Mouse (Mus musculus) layer of hippocampus, adult 9-10 months (tissue): ENCODE measurements around the gene Adgrg3.
"Not testable (repeated sequence)": the region's sequence is repeated elsewhere in the genome, so short reads cannot be mapped to it uniquely, and the experiment has no call there.

Experiments used
- DNase-seq: peaks from one replicate; pipeline ENCODE4 v3.0.0; 2022; ENCODE audit warnings: low spot score

Adgrg3 gene

DNA sequence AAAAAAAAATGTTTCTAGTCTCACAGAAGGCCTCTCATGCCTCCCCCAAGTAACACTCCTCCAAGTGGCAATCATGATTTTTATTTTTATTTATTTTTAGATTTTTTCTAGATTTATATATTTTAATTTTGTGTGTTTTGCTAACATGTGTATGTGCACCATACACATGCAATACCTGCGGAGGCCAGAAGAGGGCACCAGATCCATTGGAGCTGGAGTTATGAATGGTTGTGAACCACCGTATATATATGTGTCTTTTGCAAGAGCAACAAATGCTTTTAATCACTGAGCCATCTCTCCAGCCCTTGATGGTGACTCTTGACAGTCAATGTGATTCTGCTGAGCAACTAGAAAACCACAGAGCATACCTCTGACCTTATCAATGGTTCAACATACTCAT lies 7.9 kb downstream of the Adgrg3 start:
- no peak for DNase-seq

DNA sequence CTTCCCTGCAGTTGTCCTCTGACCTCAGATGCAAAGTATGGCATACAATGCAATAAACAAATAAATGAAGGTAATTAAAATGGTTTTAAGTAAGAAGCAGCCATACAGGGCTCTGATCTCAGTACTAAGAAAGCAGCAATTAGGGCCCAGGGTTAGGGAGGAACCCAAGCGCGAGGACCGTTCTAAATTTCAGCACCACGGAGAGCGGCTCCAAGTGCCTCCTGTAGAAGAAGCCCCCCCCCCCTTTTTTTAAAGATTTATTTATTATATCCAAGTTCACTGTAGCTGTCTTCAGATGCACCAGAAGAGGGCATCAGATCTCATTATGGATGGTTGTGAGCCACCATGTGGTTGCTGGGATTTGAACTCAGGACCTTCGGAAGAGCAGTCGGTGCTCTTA lies 10.9 kb downstream of the Adgrg3 start:
- DNase-seq = not testable (repeated sequence)

DNA sequence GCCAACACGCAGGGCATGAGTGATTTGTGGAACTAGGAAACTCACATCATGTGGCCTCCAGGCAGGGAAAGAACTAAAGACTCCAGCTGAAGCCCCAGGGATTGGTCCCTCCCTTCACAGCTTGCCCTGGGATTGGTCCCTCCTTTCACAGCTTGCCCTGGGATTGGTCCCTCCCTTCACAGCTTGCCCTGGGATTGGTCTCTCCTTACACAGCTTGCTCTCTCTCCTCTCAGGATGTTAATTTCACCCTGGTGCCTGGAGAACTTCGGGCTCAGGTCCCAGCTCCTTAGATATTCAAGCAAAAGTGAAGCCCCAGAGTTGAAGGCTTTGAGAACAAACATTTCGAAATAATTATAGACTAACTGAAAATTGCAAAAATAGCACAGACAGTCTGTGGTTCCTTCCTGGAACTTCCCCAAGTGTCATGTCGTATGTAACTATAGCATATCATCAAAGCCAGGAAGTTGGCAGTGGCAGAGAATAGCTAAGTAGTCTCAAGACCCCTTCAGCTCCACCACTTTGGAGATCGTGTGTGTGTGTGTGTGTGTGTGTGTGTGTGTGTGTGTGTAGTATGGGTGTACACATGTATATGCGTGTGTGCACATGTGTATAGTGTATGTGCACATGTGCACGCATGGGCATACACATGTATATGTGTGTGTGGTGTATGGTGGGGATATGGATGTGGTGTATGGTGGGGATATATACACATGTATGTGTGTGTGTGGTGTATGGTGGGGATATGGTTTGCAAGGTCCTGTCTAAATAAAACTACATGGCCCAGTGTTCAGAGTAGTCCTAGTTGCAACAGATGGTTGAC lies 19.8 kb downstream of the Adgrg3 start:
- DNase-seq = no peak

DNA sequence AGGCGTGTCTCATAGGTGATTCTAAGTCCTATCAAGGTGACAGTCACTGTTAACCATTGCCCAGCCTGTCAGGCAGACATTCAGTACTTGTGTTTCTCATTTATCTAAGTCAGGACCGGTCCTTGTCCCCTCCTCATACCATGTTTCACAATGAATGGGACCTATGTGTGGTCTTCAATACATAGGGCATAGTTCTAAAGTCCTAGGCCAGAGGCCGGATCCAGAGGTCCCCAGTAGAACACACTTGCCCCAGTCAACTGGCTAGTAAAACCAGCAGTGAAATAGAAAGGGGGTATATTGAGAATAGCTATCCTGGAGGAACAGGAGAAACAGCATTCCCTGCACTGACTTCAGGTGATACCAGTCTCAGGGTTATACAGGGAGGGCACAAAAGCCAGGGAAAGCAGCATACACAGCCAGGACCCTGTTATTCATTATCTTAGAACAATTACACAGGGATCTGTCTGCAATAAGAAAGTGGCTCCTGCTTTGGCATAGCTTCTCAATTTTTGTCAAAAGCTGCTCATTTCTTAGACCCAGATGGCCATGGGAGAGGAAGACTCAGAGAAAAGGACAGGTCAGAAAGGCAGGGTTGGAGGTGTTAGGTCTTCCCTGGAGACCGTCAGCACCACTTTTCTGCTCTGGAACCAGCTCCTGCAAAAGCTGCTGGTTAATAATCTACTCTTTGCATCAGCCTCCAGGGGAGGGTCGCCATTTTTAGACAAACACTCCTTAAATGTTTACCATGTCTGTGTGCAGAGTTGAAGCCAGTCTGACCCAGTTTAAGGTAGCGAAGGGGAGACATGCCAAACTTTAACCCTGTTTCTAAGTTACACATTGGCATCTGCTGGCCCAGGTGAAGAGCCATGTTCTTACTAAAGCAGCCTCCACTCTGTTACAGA lies 24.6 kb downstream of the Adgrg3 start:
- DNase-seq = no peak

DNA sequence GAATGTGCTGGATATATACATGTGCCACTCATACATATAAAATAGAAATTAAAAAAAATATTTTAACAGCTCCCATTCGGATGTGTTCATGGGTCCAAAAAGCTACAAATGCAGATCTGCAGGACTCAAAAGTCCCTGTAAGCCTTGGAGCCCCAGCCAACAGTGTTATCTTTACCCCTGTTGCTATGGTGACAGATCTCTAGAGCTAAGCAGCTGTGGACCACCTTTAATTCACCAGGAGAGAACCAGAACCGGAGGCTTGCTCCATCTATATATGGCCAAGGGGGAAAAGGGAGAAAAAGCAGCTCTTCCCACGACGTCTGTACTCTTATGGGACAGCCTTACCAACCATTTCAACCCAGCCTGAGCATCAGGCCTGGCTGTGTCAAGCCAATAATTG lies 27.3 kb downstream of the Adgrg3 start:
- no peak for DNase-seq

DNA sequence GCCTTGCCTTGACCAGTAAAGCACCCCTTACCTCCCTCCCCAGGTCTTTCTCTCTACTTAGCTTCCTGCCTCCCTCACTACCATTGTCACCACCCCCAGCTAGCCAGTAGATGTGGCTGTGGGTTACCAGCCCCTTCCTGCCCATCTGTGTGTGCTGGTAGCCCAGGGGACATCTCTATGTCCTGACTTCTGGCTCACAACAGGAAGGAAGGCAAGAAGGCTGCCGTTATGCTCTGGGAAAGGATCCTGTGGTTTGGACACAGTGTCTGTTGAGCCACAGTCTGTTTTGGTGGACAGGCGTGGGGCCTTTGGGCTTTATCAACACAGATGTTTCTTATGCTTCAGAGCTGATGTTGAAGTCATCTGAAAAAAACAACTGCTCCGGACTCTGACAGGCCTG lies 29.5 kb downstream of the Adgrg3 start:
- no peak for DNase-seq

DNA sequence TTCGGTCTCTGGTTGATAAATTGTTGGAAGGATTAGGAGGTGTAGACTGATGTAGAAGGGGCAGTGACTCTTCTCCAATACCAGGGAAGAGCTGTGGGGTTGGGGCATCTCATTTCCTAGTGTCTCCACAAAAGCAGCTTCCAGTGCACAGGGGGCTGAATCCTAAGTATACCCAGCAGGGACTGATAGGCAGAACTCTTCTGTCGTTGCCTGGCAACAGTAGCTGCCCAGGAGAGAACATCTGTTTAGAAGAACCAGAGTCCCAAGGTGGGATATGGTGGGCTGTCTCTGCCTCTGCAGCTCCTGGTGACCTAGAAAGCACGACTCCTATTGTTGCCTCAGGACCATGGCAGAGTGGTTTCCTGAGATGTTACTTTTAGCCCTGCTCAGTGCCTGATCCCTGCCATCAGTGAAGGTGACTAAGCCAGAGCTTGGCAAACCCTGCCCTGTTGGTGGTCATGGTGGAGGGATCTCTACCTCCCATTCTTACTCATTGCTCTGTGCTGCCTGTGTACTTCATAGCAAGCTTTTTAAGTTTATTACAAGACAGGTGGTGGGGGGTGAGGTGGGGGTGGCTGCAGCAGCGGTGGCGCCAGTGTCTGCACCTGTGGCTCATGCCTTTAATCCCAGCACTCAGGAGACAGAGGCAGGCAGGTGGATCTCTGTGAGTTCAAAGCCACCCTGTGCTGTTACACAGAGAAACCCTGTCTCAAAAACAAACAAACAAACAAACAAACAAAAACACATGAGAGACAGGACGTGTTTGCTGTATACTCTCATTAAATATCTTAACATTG lies 30.6 kb downstream of the Adgrg3 start:
- DNase-seq = no peak

DNA sequence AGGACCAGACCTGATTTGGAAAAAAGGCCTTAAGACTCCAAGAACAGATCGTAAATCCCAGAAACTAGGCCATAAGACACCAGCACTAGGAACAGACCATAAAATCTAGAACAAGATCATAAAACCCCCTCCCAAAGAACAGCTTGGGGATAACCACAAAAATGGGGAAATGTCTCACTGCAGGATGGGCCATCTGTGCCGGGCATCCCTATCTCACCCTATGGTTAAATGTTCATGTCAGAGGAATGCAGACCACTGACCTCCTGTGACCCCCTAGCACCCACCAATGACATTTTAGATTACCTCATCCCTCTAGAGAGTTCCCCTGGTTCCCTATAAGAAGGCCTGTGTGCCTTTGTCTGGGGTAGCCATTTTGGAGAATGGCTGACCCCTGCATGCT lies 32.1 kb downstream of the Adgrg3 start:
- no peak for DNase-seq

DNA sequence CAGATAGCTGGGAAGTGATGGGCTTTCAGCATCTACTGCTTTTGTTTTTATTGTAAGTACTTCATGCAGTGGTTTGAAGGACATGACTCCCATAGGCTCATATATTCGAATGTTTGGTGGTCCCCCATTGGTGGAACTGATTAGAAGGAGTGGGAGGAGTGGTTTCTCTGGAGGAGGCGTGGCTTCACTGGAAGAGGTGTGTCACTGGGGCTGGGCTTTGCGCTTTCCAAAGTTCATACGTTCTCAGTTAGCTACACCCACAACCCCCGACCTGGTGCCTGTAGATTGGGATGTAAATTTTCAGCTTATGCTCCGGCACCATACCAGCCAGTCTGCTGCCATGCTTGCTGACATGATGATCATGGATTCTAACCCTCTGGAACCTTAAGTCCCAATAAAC lies 36.9 kb downstream of the Adgrg3 start:
- no peak for DNase-seq

DNA sequence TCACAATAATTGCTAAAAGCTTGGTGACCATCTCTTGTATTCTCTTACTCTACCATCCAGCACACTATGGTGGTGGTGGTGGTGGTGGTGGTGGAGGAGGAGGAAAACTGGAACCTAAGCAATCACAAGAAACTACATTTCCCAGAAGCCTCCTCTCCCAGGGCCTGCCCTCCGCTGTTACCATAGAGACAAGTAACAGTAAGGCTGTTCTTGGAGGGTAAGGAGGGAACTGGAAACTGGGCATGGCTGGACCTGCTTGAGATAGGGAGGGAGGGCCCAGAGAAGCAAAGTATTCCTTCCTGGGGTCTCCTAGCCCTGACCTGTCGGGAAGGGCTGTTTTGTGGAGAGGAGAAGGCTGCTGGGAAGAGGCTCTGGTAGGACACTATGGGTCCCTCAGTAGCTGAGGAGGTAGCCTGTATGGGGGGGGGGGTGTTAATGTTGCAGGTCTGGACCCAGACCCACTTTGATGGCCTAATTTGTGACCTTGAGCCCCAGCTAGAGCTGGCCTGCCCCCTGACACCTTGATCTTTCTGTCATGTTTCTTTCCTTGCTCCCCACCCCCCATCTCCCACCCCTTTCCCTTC lies 37.5 kb downstream of the Adgrg3 start, which contains the start of gene Drc7:
Gene Drc7 (plus strand): TSS at position 177 of the 584 bp plus-strand sequence.
- DNase-seq = no peak

DNA sequence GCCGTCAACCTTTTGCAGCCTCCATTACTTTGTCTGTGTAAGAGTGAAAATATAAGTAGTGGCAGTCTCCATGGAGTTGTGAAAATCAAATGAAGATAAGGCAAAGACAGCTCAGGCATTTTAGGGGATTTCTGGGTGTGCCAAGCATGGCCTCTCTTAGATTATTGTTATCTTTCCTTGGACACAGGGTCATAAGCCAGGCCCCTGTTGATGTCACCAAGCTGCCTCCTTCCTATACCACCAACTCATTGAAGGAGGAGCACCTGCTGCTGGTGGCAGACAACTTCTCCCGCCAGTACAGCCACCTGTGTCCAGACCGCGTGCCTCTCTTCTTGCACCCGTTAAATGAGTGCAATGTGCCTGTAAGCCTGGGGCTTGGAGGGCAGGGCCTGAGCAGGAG lies 38.9 kb downstream of the Adgrg3 start:
- no peak for DNase-seq

DNA sequence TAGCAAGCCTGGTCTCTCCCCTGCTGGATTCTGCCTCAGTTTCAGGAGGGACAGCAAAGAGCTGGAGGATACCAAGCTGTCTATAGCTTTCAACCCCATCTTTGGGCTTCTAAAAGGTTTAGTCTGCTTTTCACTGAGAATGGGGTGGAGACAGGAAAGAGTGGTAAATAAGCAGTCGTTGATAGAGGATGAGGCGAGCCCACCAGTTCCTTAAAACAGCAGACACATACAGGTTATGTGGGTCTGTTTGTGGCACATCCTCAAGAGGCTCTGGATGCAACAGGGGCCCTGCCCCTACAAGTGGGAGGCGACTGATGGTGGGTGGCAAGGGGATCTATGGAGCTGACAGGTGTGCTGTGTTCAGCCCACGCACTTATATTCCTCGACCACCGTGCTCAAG lies 41.2 kb downstream of the Adgrg3 start:
- DNase-seq = no peak

DNA sequence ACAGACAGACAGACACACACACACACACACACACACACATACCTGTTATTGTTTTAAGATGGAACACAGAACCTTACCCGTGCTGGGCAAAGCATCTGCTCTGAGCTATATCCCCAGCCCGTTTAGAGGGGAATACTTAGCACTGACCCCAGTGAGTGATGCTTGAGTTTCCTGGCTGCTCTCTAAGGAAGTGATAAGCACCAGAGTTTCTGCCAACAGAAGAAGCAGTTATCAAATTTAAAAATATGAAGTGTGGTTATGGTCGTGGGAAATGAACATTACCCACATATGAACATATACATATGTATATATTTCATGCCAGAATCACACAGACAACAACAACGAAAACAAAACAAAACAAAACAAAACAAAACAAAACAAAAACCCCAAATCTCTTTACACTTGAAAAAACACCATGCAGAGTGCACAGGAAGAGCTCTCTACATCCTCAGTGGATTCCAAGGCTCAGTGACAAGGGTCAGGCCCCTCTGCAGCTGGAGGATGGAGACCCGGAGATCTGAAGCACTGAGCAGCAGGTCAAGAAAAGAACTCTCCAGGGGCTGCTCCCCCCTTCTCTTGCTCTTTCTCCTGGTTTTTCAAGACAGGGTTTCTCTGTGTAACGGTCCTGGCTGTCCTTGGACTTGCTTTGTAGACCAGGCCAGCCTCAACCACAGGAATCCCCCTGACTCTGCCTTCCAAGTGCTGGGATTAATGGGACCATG lies 42.5 kb downstream of the Adgrg3 start:
- no peak for DNase-seq

DNA sequence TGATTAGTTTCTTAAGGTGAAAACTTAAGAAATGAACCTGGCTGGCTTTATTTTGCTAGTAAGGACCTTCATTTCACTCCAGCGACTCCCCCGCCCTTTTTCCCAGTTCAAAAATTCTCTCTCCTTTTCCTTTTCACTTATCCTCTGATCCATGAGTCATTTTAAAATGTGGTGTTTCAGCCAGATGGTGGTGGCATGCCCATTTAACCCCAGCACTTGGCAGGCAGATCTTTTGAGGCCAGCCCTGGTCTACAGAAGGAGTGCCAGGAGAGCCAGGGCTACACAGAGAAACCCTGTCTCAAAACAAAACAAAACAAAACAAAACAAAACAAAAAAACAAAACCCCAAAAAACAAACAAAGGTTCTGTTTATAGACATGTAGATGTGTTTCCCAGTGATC lies 47.0 kb downstream of the Adgrg3 start:
- DNase-seq = no peak

DNA sequence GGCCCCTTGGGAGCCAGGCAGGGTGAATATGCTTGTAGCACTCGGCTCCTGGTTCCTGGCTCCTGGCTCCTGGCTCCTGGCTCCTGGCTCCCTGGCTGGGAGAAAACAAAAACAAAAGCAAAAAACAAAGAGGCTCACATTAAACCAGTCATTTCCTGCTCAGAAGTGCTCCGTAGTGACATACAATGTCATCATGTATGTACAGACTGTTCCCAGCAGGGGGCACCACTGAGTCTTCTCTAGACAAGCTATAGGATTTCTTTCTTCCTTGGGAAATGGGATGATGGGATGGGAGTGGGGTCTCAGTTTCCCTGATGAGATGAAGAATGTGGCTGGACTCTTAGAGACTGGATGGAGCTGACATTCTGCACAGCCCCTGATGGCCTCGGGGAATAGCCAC lies 50.1 kb downstream of the Adgrg3 start:
- no peak for DNase-seq

DNA sequence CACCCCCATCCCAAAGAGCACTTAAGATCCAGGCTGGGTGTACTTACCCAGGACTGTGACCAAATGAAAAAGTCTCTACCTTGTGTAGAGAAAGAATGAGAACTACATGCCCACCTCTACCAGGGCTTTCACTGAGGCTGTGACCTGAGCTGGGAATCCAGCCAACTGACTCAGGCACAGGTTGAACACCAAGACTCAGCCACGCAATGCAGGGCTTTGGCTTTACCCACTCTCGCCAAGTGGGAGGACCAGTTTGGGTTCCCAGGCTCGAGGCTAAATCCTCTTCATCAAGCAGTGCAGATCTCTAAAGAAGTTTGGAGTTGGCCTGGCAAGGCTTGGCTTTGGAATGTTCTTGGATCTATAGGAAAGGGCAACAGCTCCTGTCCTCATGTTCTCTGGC lies 58.0 kb downstream of the Adgrg3 start:
- DNase-seq = no peak

DNA sequence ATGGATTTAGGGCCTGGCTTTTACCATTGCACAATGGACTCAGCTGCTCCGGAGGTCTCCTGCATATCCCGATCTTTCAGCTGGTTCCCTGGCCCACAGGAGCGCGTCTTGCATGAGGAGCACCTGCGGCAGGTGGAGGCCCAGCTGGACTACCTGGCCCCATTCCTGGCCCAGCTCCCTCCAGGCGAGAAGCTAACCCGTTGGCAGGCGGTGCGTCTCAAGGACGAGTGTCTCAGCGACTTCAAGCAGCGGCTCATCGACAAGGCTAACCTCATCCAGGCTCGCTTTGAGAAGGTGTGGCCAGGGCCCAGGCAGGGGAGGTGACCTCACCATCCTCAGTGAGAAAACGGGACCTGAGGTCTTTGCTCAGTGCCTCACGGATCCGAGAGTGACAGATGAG lies 58.7 kb downstream of the Adgrg3 start:
- no peak for DNase-seq

DNA sequence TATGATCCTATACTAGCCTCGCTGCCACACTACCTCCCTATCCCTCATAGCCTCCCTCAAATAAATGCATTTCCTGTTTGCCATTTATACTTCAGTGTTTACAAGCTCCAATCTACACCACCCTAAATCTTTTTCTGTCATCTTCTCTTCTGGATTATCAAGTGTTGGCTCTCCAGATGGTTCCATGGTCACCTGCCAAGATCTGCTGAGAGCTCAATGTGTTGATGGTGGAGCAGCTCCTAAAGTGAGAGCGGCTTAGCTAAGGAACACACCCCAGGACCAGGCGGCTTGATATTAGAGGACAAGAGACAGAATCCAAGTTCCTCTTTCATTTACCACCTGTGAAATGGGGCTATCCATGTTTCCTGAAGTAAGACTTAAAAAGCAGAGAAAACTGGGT lies 60.6 kb downstream of the Adgrg3 start:
- no peak for DNase-seq

DNA sequence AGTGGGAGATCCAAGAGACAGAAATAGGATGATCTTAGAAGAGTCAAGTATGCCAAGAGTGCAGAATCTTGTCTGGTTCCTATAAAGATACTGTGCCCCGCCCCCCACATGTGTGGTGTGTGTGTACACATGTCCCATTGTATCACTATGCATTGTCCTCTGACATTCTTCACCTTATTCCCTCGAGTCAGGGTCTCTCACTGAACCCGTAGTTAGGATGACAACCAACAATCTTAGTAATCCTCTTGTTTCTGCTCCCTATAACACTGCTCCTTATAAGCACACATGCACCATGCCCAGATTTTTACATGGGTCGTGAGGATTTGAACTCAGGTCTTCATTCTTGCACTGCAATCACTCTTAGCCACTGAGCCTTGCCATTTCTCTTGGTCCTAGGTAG lies 61.8 kb downstream of the Adgrg3 start:
- no peak for DNase-seq

DNA sequence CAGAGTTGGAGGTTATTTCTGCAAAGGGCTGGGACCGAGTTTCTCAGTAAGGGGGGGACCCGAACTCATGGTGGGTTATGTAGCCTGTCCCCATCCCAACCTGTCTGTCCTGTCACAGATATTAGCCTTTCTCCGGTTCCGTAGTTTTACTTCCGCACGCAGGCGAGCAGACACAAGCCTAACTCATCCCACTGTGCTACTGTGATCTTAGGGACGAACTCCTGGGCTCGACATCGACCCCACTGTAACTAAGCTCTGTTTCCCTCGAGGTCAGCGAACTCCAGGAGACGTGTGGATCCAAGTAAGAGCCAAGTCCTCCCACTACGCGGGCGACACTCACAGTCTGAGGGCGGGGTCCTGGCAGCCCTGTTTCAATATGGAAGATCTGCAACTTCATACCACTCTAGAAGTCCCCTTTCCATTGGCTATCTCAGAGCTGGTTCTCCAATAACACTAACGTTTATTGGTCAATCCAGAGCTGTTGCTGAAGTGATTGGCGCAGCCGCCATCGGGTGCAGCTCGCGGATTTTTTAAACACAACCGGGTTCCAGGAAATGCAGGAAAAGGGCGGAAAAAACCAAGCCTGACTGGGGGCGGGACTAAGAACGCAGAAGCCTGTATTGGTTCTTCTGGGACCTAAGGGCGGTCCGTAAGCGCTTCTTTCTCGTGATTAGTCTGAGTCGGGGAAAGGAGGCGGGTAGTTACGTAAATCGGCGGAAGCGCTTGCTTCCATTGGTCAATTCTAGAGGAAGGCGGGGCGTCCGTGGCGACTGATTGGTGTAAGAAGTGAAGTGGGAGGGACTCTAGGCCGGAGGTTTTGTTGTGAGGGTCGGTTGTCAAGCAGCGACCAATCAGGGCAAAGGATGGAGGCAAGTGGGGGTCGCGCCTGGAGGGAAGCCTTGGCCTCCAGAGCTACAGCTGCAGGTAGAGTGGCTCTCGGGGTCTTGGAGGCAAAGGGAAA lies 63.2 kb downstream of the Adgrg3 start, which contains the start of gene Katnb1:
Gene Katnb1 (plus strand): TSS at position 806 of the 961 bp plus-strand sequence.
- DNase-seq = peak; percentile 99
